Mouse (Mus musculus) left cerebral cortex, adult 9 months (tissue): ENCODE results near the gene Cdyl2.

Source experiments
- DNase-seq, 2 experiments: peaks; one replicate each; pipeline ENCODE4 v3.0.0; 2022; ENCODE audit warnings: low spot score in 2 of 2

Gene Cdyl2

GRCm38 (mm10) chr8:116671543-116671942 lies 61.2 kb downstream of the Cdyl2 start:
- DNase-seq = no peak

- DNase-seq = no peak
These were observed 62.2 kb downstream of the Cdyl2 start for GRCm38 (mm10) chr8:116670604-116671003.

- DNase-seq = no peak
These were observed 63.8 kb downstream of the Cdyl2 start for GRCm38 (mm10) chr8:116668977-116669376.

- DNase-seq = no peak
These were observed 65.9 kb downstream of the Cdyl2 start for GRCm38 (mm10) chr8:116666781-116667325.

- no peak for DNase-seq
These were observed 71.3 kb downstream of the Cdyl2 start for GRCm38 (mm10) chr8:116661521-116661920.

GRCm38 (mm10) chr8:116656811-116657210 lies 76.0 kb downstream of the Cdyl2 start:
- no peak for DNase-seq

GRCm38 (mm10) chr8:116654881-116655280 lies 77.9 kb downstream of the Cdyl2 start:
- DNase-seq = no peak

GRCm38 (mm10) chr8:116652949-116653348 lies 79.8 kb downstream of the Cdyl2 start:
- DNase-seq = no peak

- no peak for DNase-seq
These were observed 82.6 kb downstream of the Cdyl2 start for GRCm38 (mm10) chr8:116649975-116650725.

- DNase-seq = no peak
These were observed 87.4 kb downstream of the Cdyl2 start for GRCm38 (mm10) chr8:116645376-116645775.

- DNase-seq = no peak
These were observed 91.9 kb downstream of the Cdyl2 start for GRCm38 (mm10) chr8:116640925-116641324.

- no peak for DNase-seq
These were observed 94.8 kb downstream of the Cdyl2 start for GRCm38 (mm10) chr8:116637998-116638397.

- DNase-seq = no peak
These were observed 95.6 kb downstream of the Cdyl2 start for GRCm38 (mm10) chr8:116637193-116637592.

GRCm38 (mm10) chr8:116636396-116636795 lies 96.4 kb downstream of the Cdyl2 start:
- DNase-seq = no peak

- DNase-seq = no peak
These were observed 96.8 kb downstream of the Cdyl2 start for GRCm38 (mm10) chr8:116635972-116636371.

GRCm38 (mm10) chr8:116635261-116635660 lies 97.5 kb downstream of the Cdyl2 start:
- DNase-seq = no peak

- DNase-seq = no peak
These were observed 98.4 kb downstream of the Cdyl2 start for GRCm38 (mm10) chr8:116634436-116634835.

- DNase-seq = no peak
These were observed 99.2 kb downstream of the Cdyl2 start for GRCm38 (mm10) chr8:116633470-116634150.

GRCm38 (mm10) chr8:116630066-116630465 lies 102.7 kb downstream of the Cdyl2 start:
- DNase-seq = no peak

- no peak for DNase-seq
These were observed 103.8 kb downstream of the Cdyl2 start for GRCm38 (mm10) chr8:116628975-116629374.

- no peak for DNase-seq
These were observed 104.8 kb downstream of the Cdyl2 start for GRCm38 (mm10) chr8:116627854-116628479.

GRCm38 (mm10) chr8:116623591-116623990 lies 109.2 kb downstream of the Cdyl2 start:
- DNase-seq = no peak
